27 mouse cellular contexts compared by ENCODE assay signal in genomic region chr14:105448919-105449458, GRCm38 (mm10).
DNase-seq lines count a peak whose midpoint lies in the region; ATAC-seq and TF ChIP-seq lines count a peak whose summit lies in the region.
"Had no signal": no experiment of that assay in that cellular context is flagged by ENCODE, and none has a peak within 500 bp of the region (broad histone marks: within the 10 kb centered on the region; RNA-seq: fewer than 3 reads in every experiment).

No protein-coding gene starts in this region.

- H3K4me1 ChIP-seq in limb, embryonic 14.5 days (ENCODE audit: control insufficient read depth, insufficient read depth, low read length), result peaks cover 15% of the 10 kb centered on the region
- H3K4me1 ChIP-seq: embryonic facial prominence, embryonic 13.5 days; forebrain, embryonic 15.5 days; hindbrain, embryonic 15.5 days; liver, embryonic 15.5 days; neural tube, embryonic 13.5 days had no signal

- intact Hi-C loops in gastrocnemius, postnatal 14 days (cut with DNase I; ENCODE audit: low total_unique reads), result no loop called here

- no peaks in the 10 kb centered on the region for H3K36me3 ChIP-seq in limb, embryonic 14.5 days (ENCODE audit: control insufficient read depth, insufficient read depth, low read length)
- H3K36me3 ChIP-seq: embryonic facial prominence, embryonic 13.5 days; forebrain, embryonic 15.5 days; G1E; hindbrain, embryonic 15.5 days; liver, embryonic 15.5 days; neural tube, embryonic 13.5 days had no signal

- H3K4me2 ChIP-seq in limb, embryonic 14.5 days (replicated peaks; ENCODE audit: low read depth, low read length, severe bottlenecking), result no peak overlapping the region
- H3K4me2 ChIP-seq: embryonic facial prominence, embryonic 13.5 days; forebrain, embryonic 15.5 days; hindbrain, embryonic 15.5 days; liver, embryonic 15.5 days; neural tube, embryonic 13.5 days had no signal

- H3K27me3 ChIP-seq in limb, embryonic 14.5 days (ENCODE audit: control insufficient read depth, insufficient read depth, low read length), result no peaks in the 10 kb centered on the region
- H3K27me3 ChIP-seq: CH12.LX; embryonic facial prominence, embryonic 13.5 days; forebrain, embryonic 15.5 days; hindbrain, embryonic 15.5 days; liver, embryonic 15.5 days; neural tube, embryonic 13.5 days had no signal

- DNase-seq in gastrocnemius, postnatal 14 days, result peak; percentile 23
- no peak for DNase-seq in gastrocnemius, postnatal 10 days
- peak; percentile 7 for DNase-seq in urinary bladder, postnatal 14 days (ENCODE audit: low spot score)
- no peak for DNase-seq in urinary bladder, postnatal 25 days (ENCODE audit: low spot score)
- peak; percentile 19 for DNase-seq in limb, embryonic 14.5 days (ENCODE audit: low spot score)
- no peak for DNase-seq in right cerebral cortex, postnatal 14 days
- no peak for DNase-seq in ovary, postnatal 10 days (ENCODE audit: low spot score)
- no peak for DNase-seq in testis, postnatal 10 days (ENCODE audit: low spot score)
- DNase-seq: adrenal gland, postnatal 10 days; B cell, adult 2 months; cerebellum, adult 18-20 months; cerebellum, postnatal 14 days; heart, postnatal 36 days; kidney, postnatal 36 days; liver; right cerebral cortex, postnatal 4 days; thymus, adult 18-20 months had no signal

- 0 out of 2 replicates have a peak, but pooled peaks have one; percentile 47 for ATAC-seq in limb, embryonic 14.5 days (ENCODE audit: low FRiP score, low read depth)
- ATAC-seq: activated CD4-positive, CD25-positive, alpha-beta regulatory T cell, adult 4 months; forebrain, embryonic 15.5 days; midbrain, embryonic 16.5 days had no signal

- H3K9me3 ChIP-seq in limb, embryonic 14.5 days (ENCODE audit: control insufficient read depth, low read length), result no peaks in the 10 kb centered on the region
- H3K9me3 ChIP-seq: embryonic facial prominence, embryonic 13.5 days; forebrain, embryonic 15.5 days; hindbrain, embryonic 15.5 days; liver, embryonic 15.5 days; neural tube, embryonic 13.5 days had no signal

- H3K9ac ChIP-seq in limb, embryonic 14.5 days (ENCODE audit: low read depth, low read length, severe bottlenecking), result no peak overlapping the region
- H3K9ac ChIP-seq: embryonic facial prominence, embryonic 13.5 days; forebrain, embryonic 15.5 days; hindbrain, embryonic 15.5 days; liver, embryonic 15.5 days; neural tube, embryonic 13.5 days had no signal

- H3K4me3 ChIP-seq in limb, embryonic 14.5 days (replicated peaks; ENCODE audit: low read length), result no peak overlapping the region
- H3K4me3 ChIP-seq: embryonic facial prominence, embryonic 13.5 days; forebrain, embryonic 15.5 days; hindbrain, embryonic 15.5 days; liver, embryonic 15.5 days; myocyte; neural tube, embryonic 13.5 days had no signal

- no peak for TF ChIP-seq POLR2A in limb, embryonic 14.5 days (IDR thresholded peaks at IDR 0.05; ENCODE audit: borderline replicate concordance, extremely low read depth, insufficient read depth, insufficient read length)

- no peak overlapping the region for H3K27ac ChIP-seq in limb, embryonic 14.5 days (replicated peaks; ENCODE audit: low read depth, low read length)
- H3K27ac ChIP-seq: embryonic facial prominence, embryonic 13.5 days; forebrain, embryonic 15.5 days; hindbrain, embryonic 15.5 days; liver, embryonic 15.5 days; neural tube, embryonic 13.5 days had no signal

- 65% methylated on average over 3 of the region's 3 CpGs for WGBS in limb, embryonic 14.5 days

Comparison
In these comparisons a context has a peak if more than half of its experiments do, and no peak if none do; other contexts are left out.
1. DNase-seq: peak in gastrocnemius, postnatal 14 days (single experiment), urinary bladder, postnatal 14 days (single experiment) and limb, embryonic 14.5 days (single experiment); none in gastrocnemius, postnatal 10 days (single experiment), urinary bladder, postnatal 25 days (single experiment), right cerebral cortex, postnatal 14 days (single experiment), ovary, postnatal 10 days (single experiment) and testis, postnatal 10 days (single experiment).